Mouse (Mus musculus): Measurements from ENCODE around the gene Sirt5.

GRCm38 (mm10) chr13:43370063-43370462, 4.8 kb downstream of the Sirt5 start:
- TF ChIP-seq CTCF (IDR thresholded peaks at IDR 0.05; ENCODE audit: low read depth): no peak
- TF ChIP-seq EP300 (IDR thresholded peaks at IDR 0.05; ENCODE audit: low read depth): no peak

Measured in liver, postnatal 0 days (tissue).